Mouse (Mus musculus): ENCODE measurements around the gene Zfp658. TPM values are rescaled to one million over a fixed set of nuclear protein-coding genes. Genes with fewer than 3 reads are reported as not detected.

Zfp658 gene
- polyA plus RNA-seq, 1 experiment from 2014 or later = 5.4 TPM

DNA sequence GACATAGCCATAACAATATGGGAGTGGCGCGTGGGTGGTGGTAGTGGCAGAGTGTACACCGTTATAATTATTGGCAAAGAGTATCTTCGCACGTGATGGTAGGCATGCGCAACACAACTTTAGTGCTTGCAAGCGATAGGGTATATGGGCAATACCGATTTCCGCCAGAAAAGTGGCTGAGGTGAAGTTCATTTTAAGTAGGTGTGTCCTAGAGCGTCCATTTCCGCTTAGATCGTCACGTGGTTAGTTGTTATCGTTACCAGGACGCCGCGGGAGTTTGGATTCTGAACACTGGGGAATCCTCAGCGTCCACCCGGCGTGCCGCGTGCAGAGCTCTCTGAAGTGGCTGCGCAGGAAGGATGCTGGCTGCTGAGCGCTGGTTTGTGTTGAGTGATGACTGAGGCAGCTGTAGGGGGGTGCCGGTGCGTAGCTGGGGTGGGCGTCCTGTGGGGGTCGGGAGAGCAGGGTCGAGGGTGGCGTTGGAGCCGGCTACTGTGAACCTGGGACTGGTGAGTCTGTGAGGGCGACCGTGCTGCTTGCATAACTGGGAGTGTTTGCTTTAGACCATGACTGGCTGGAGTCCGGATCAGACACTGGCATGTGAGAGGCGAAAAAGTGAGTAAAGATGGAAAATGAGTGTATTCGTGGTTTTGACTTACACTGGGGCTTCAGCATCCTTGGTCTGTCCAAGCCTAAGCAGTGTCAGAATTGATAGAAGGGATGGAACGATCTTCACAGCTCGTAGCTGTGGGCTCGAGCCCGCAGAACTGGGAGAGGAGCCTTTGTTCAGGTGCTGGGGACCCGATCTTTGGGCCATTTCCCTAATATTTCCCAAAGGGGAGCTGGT, 45.1 kb downstream of the Zfp658 start, which contains the start of gene Zfp819:
Gene Zfp819 (plus strand): TSS at position 274 of the 847 bp plus-strand sequence.
- Histone ChIP-seq H3K9me3 (no peaks in the 10 kb centered on the region), H3K27me3 (replicated peaks; ENCODE audit: low read depth, poor library complexity, severe bottlenecking) (0 out of 2 replicates have a peak, but pooled peaks cover 4% of the 10 kb centered on the region), H3K4me3 (peak within 1 kb of the TSS; percentile 66), H3K27ac (replicated peaks) (peak within 1 kb of the TSS; percentile 24; the same call in 1 of the 2 replicates), H3K4me1 (peaks cover 16% of the 10 kb centered on the region), H3K36me3 (replicated peaks) (no peaks in the 10 kb centered on the region)
- DNase-seq (ENCODE audit: low spot score) = peak; percentile 80
- 16% methylated on average over 41 of the region's 41 CpGs for WGBS

DNA sequence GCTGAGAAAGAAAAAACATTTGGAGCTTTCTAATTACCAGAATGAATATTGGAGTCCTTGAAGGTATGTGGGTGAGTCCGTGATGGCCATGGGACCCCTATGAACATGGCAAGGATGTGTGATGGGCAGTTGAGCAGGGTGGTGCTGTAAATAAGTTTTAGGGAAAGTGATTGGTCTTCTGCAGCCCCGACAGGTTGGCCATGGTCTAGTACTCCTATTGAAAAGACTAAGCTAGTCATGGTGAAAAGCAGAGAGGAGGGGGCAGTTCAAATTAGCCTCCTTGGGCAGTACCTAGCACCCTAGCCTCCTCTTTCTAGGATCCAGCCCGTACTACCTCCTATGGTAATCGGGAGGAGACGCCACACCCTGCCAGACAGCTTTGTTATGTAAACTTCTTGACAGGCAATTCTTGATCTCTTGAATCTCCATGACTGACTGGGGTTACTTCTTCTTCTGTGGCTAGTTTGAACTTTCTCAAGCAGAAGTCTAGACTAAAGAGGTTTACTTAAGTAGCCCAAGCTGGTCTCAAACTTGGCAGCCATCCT, 45.8 kb downstream of the Zfp658 start:
- Histone ChIP-seq H3K27ac (replicated peaks) (no peak overlapping the region), H3K27me3 (replicated peaks; ENCODE audit: low read depth, poor library complexity, severe bottlenecking) (0 out of 2 replicates have a peak, but pooled peaks cover 4% of the 10 kb centered on the region), H3K4me3 (peak overlapping the region; percentile 66), H3K9me3 (no peaks in the 10 kb centered on the region), H3K4me1 (peaks cover 11% of the 10 kb centered on the region; the same call in 1 of the 2 replicates), H3K36me3 (replicated peaks) (no peaks in the 10 kb centered on the region)
- no peak for DNase-seq (ENCODE audit: low spot score)
- 48% methylated on average over 5 of the region's 5 CpGs for WGBS

DNA sequence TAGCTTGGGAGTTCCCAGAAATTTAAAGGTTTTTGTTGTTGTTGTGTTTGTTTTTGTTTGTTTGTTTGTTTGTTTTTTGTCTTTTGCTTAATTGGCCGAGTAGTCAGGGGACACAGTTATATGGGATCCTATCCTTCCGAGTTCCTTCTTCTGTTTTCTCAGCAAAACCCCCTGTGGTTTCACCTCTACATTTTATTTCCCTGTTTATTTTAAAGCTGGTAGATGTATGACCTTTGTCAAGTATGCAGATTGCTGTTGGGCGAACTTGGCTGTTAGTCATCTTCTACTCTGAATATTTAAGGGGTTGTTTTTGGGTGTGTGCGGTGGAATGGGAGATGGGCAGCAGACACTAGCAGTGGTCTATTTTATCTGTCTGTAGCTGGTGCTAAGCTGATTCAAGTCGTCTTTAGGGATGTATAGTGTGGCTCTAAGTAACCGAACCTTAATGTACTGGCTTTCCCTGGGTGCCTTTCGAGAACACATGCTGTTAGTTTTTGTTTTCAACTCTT, 46.3 kb downstream of the Zfp658 start:
- Histone ChIP-seq H3K27ac (replicated peaks) (no peak overlapping the region), H3K4me1 (peaks cover 11% of the 10 kb centered on the region; the same call in 1 of the 2 replicates), H3K36me3 (replicated peaks) (no peaks in the 10 kb centered on the region), H3K4me3 (no peak overlapping the region), H3K27me3 (replicated peaks; ENCODE audit: low read depth, poor library complexity, severe bottlenecking) (0 out of 2 replicates have a peak, but pooled peaks cover 4% of the 10 kb centered on the region), H3K9me3 (no peaks in the 10 kb centered on the region)
- 83% methylated on average over 7 of the region's 7 CpGs for WGBS
- no peak for DNase-seq (ENCODE audit: low spot score)

DNA sequence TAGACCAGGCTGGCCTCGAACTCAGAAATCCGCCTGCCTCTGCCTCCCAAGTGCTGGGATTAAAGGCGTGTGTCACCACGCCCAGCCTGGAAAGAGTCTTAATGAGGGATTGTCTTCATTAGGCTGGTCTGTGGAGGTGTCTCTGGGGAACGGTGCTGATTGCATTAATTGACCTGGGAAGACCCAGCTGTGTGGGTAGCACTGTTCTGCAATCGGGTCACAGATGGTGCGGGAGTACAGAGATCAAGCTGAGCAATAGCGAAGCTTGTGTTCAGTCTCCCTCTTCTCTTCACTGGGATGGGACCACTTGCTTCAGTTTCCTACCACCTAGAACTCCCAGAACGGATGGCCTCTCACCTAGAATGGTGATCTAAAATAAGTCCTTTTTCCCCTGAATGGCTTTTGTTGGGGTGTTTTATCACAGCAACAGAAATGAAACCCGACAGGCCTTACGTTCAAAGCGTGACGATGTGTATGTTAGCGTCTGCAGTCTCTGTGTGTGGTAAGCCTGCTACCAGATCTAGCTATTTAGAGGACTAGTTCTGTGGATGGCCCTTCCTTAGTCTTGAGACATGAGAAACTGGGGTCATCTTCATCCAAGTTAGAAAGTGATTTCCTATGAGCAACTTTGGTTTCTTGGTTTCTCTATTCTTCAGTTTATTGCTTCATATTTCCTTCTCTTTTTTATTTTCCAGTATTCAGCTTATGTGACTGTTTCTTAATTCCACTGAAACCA, 51.9 kb downstream of the Zfp658 start:
- DNase-seq (ENCODE audit: low spot score) = no peak
- Histone ChIP-seq H3K4me3 (no peak overlapping the region), H3K36me3 (replicated peaks) (no peaks in the 10 kb centered on the region), H3K4me1 (no peaks in the 10 kb centered on the region), H3K27ac (replicated peaks) (no peak overlapping the region), H3K27me3 (replicated peaks; ENCODE audit: low read depth, poor library complexity, severe bottlenecking) (no peaks in the 10 kb centered on the region), H3K9me3 (no peaks in the 10 kb centered on the region)
- WGBS = 91% methylated on average over 14 of the region's 14 CpGs

DNA sequence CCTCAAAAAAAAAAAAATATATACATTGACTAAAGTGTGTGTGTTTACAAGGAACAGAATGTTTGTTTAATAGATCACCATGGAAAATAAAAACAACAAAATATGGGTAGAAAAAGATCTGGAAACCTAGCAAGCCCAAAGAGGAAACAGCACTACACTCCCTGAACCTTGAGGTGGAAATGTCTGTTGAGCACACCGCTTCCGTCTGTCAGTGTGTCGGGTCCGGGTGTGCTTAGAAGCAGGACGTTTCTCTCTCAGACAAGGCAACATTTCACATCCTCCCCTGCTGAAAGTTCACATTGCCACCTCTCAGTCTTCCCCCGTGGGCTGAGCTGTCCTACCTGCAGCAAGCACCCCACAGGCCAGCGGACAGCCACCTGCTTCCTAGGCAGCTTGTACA, 60.9 kb downstream of the Zfp658 start:
- Histone ChIP-seq H3K27me3 (replicated peaks; ENCODE audit: low read depth, poor library complexity, severe bottlenecking) (no peaks in the 10 kb centered on the region), H3K27ac (replicated peaks) (no peak overlapping the region), H3K9me3 (no peaks in the 10 kb centered on the region), H3K4me3 (no peak overlapping the region), H3K36me3 (replicated peaks) (no peaks in the 10 kb centered on the region), H3K4me1 (peaks cover 3% of the 10 kb centered on the region; the same call in 1 of the 2 replicates)
- no peak for DNase-seq (ENCODE audit: low spot score)
- 80% methylated on average over 7 of the region's 7 CpGs for WGBS

DNA sequence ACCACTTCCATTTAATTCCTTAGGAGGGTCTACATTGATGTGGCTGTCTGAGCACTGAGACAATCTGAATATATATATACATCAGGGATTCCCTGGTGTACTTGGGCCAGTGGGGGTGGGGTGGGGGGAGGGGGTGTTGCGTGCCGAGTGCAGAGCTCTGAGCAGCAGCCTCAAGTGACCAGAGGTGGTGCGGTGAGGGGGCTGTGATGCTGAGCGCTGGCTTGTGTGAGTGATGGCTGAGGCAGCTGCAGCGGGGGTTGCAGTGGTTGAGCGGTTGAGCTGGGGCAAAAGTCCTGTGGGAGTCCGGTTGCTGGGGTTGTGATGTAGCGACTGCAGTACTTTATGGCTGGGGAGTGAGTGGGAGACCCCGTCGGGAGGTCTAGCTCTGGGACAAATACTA, 61.8 kb downstream of the Zfp658 start:
- Histone ChIP-seq H3K36me3 (replicated peaks) (no peaks in the 10 kb centered on the region), H3K4me1 (peaks cover 3% of the 10 kb centered on the region; the same call in 1 of the 2 replicates), H3K27ac (replicated peaks) (no peak overlapping the region), H3K27me3 (replicated peaks; ENCODE audit: low read depth, poor library complexity, severe bottlenecking) (no peaks in the 10 kb centered on the region), H3K9me3 (no peaks in the 10 kb centered on the region), H3K4me3 (no peak overlapping the region)
- peak; percentile 37 for DNase-seq (ENCODE audit: low spot score)
- WGBS = 13% methylated on average over 10 of the region's 10 CpGs

Other genes with a start within 250 kb of the Zfp658 start
- gene Zfp715, start 249.0 kb upstream of the Zfp658 start, polyA plus RNA-seq (2016; fragmentation: Nextera tagmentation; extraction: Ambion mirVana) = 10.5 and 10.6 TPM in 2 replicates
- gene Siglecf, start 210.9 kb upstream of the Zfp658 start, polyA plus RNA-seq (2016; fragmentation: Nextera tagmentation; extraction: Ambion mirVana) = 0.13 and 0.15 TPM in 2 replicates
- gene Siglecg, start 154.1 kb upstream of the Zfp658 start, polyA plus RNA-seq (2016; fragmentation: Nextera tagmentation; extraction: Ambion mirVana) = 0.06 and 0.16 TPM in 2 replicates
- gene Lim2, start 134.6 kb upstream of the Zfp658 start, polyA plus RNA-seq (2016; fragmentation: Nextera tagmentation; extraction: Ambion mirVana) = 0.17 TPM in 1 of 2 replicates, not detected in the other
- gene Nkg7, start 125.2 kb upstream of the Zfp658 start, polyA plus RNA-seq (2016; fragmentation: Nextera tagmentation; extraction: Ambion mirVana) = not detected in 2 replicates
- not detected in 2 replicates for gene Cldnd2, start 121.5 kb upstream of the Zfp658 start, polyA plus RNA-seq (2016; fragmentation: Nextera tagmentation; extraction: Ambion mirVana)
- gene Etfb, start 118.2 kb upstream of the Zfp658 start, polyA plus RNA-seq (2016; fragmentation: Nextera tagmentation; extraction: Ambion mirVana) = 231 and 252 TPM in 2 replicates
- gene Gm45233, start 118.1 kb upstream of the Zfp658 start, polyA plus RNA-seq (2016; fragmentation: Nextera tagmentation; extraction: Ambion mirVana) = 0.24 and 0.67 TPM in 2 replicates
- 1.2 and 2.3 TPM in 2 replicates for gene Vsig10l, start 99.1 kb upstream of the Zfp658 start, polyA plus RNA-seq (2016; fragmentation: Nextera tagmentation; extraction: Ambion mirVana)
- 0.70 and 0.71 TPM in 2 replicates for gene Iglon5, start 72.2 kb upstream of the Zfp658 start, polyA plus RNA-seq (2016; fragmentation: Nextera tagmentation; extraction: Ambion mirVana)
- gene 4931406B18Rik, start 56.3 kb upstream of the Zfp658 start, polyA plus RNA-seq (2016; fragmentation: Nextera tagmentation; extraction: Ambion mirVana) = not detected in 2 replicates
- 0.39 and 0.51 TPM in 2 replicates for gene Cd33, start 17.8 kb upstream of the Zfp658 start, polyA plus RNA-seq (2016; fragmentation: Nextera tagmentation; extraction: Ambion mirVana)
- gene Zfp719, start 17.4 kb downstream of the Zfp658 start, polyA plus RNA-seq (2016; fragmentation: Nextera tagmentation; extraction: Ambion mirVana) = 15.0 and 15.6 TPM in 2 replicates
- gene Zfp819, start 44.9 kb downstream of the Zfp658 start, polyA plus RNA-seq (2016; fragmentation: Nextera tagmentation; extraction: Ambion mirVana) = 1.1 and 1.4 TPM in 2 replicates
- gene Ceacam18, start 72.5 kb downstream of the Zfp658 start, polyA plus RNA-seq (2016; fragmentation: Nextera tagmentation; extraction: Ambion mirVana) = not detected in 2 replicates
- 0.25 and 0.52 TPM in 2 replicates for gene Siglece, start 97.9 kb downstream of the Zfp658 start, polyA plus RNA-seq (2016; fragmentation: Nextera tagmentation; extraction: Ambion mirVana)
- 18.1 and 18.7 TPM in 2 replicates for gene Ctu1, start 109.8 kb downstream of the Zfp658 start, polyA plus RNA-seq (2016; fragmentation: Nextera tagmentation; extraction: Ambion mirVana)
- not detected in 2 replicates for gene Klk14, start 128.2 kb downstream of the Zfp658 start, polyA plus RNA-seq (2016; fragmentation: Nextera tagmentation; extraction: Ambion mirVana)
- 0.24 and 0.56 TPM in 2 replicates for gene Klk13, start 150.3 kb downstream of the Zfp658 start, polyA plus RNA-seq (2016; fragmentation: Nextera tagmentation; extraction: Ambion mirVana)
- gene Klk12, start 206.6 kb downstream of the Zfp658 start, polyA plus RNA-seq (2016; fragmentation: Nextera tagmentation; extraction: Ambion mirVana) = not detected in 2 replicates
- 0.11 TPM in 1 of 2 replicates, not detected in the other for gene Klk11, start 212.3 kb downstream of the Zfp658 start, polyA plus RNA-seq (2016; fragmentation: Nextera tagmentation; extraction: Ambion mirVana)
- 0.25 and 0.39 TPM in 2 replicates for gene Klk10, start 218.8 kb downstream of the Zfp658 start, polyA plus RNA-seq (2016; fragmentation: Nextera tagmentation; extraction: Ambion mirVana)
- 0.10 and 0.16 TPM in 2 replicates for gene Klk9, start 229.6 kb downstream of the Zfp658 start, polyA plus RNA-seq (2016; fragmentation: Nextera tagmentation; extraction: Ambion mirVana)
- gene Klk8, start 235.3 kb downstream of the Zfp658 start, polyA plus RNA-seq (2016; fragmentation: Nextera tagmentation; extraction: Ambion mirVana) = 17.5 and 17.9 TPM in 2 replicates
- not detected in 2 replicates for gene Klk7, start 249.0 kb downstream of the Zfp658 start, polyA plus RNA-seq (2016; fragmentation: Nextera tagmentation; extraction: Ambion mirVana)